Mouse (Mus musculus): Measurements from ENCODE around the gene Gtdc1.

DNA sequence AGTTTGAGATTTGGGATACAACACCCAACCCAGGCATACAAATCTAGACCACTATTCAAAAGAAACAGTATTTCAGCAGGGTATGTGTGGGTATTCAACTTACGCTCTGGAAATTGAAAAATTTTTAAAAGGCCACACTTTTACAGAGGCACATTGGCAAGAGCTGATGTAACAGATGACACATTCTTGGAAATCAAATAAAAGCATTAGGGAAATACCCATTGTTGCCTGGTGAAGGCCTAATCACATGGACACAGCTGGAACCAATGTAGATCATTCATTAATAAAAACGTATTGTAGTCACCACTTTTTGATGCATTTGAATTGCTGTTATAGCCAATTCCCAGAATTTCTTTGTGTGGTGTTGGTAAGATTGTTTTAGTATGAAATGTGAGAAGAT, 73.0 kb downstream of the Gtdc1 start:
- TF ChIP-seq CTCF (IDR thresholded peaks at IDR 0.05; ENCODE audit: control insufficient read depth, insufficient read depth, insufficient replicate concordance, low read depth, low read length) = no peak
- TF ChIP-seq POLR2A (IDR thresholded peaks at IDR 0.05; ENCODE audit: control insufficient read depth, low read depth, low read length) = no peak

Data from testis, adult 2 months (tissue).